Mouse (Mus musculus) MEL (cell line): ENCODE measurements at regions not wholly inside any gene's neighbourhood (a gene's known extent, or its start where the extent isn't known, plus 50 kb on each side); places are given as distances from the start of the nearest gene placed in this dataset.

Experiments
- CHD2 ChIP-seq: IDR thresholded peaks from 2 replicates; pipeline ENCODE4 v1.6.1; 2011; ENCODE audit warnings: low read length, improper control_type of control experiment
- ELF1 ChIP-seq: IDR thresholded peaks from 2 replicates; pipeline ENCODE4 v1.6.1; 2014; ENCODE audit warnings: low read depth, mild to moderate bottlenecking, inconsistent platforms, low read length, improper control_type of control experiment, moderate library complexity

- no peak for TF ChIP-seq CHD2
- TF ChIP-seq ELF1: no peak
Measured at GRCm38 (mm10) chr11:55685031-55685519, 77.1 kb upstream of the Glra1 start.
